11 mouse cellular contexts compared by ENCODE assay signal in the genomic region with DNA sequence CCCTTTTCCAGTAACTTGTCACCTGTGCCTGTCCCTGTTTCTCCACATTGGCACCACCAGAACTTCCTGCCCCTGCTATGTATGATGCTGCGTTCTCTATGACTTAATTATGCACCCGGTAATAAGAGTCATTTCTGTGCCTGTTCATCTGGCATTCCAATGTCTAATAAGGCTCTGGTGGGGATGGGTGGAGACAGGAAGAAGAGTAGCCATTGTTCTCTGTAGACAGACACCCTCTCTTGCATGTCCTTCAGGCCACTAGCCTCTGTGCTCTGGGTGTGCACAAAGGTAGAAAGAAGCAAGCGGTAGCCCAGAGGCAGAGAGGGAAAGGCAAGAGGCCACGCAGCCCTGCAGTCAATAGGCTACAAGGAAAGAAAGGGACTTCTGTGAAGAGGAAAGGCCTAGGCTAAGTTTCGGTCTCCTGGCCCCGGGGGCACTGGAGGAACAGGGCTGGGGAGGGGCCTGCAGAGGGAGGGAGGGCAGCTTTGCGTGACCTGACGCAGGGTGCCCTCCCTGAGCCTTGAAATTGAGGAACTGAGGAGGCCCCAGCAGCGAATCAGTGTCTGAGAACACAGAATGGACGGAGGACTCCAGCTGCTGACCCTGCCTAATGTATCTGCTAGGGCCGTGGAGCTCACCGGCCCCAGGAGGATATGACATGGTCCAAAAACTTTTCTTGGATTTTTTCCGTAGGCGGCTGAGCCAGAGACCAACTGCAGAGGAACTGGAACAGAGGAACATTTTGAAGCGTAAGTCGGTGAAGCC. TPM values are rescaled to one million over a fixed set of nuclear protein-coding genes. Genes with fewer than 3 reads are reported as not detected.
A peak's percentile ranks its signal among the peaks of the same experiment; 100 is the strongest.
DNase-seq lines count a peak whose midpoint lies in the region; ATAC-seq lines count a peak whose summit lies in the region.
"Had no signal": no experiment of that assay in that cellular context is flagged by ENCODE, and none has a peak within 500 bp of the region (broad histone marks: within the 10 kb centered on the region; RNA-seq: fewer than 3 reads in every experiment).

No protein-coding gene starts in this region.

- H3K27me3 ChIP-seq in embryonic facial prominence, embryonic 13.5 days: peaks cover 16% of the 10 kb centered on the region; the same call in 1 of the 2 replicates
- H3K27me3 ChIP-seq: forebrain, embryonic 13.5 days had no signal

- H3K36me3 ChIP-seq in embryonic facial prominence, embryonic 13.5 days: no peaks in the 10 kb centered on the region

- H3K9me3 ChIP-seq in embryonic facial prominence, embryonic 13.5 days: no peaks in the 10 kb centered on the region
- H3K9me3 ChIP-seq: forebrain, embryonic 13.5 days had no signal

- H3K4me1 ChIP-seq in embryonic facial prominence, embryonic 13.5 days: peaks cover 30% of the 10 kb centered on the region
- H3K4me1 ChIP-seq: forebrain, embryonic 13.5 days had no signal

- ATAC-seq in embryonic facial prominence, embryonic 13.5 days (ENCODE audit: insufficient number of reproducible peaks, insufficient read depth, low FRiP score, low TSS enrichment, low read depth): no peak
- ATAC-seq in megakaryocyte-erythroid progenitor cell, adult 5-6 weeks (replicated peaks; ENCODE audit: low FRiP score, low TSS enrichment, poor library complexity, severe bottlenecking): no peak
- ATAC-seq: forebrain, embryonic 13.5 days had no signal

- H3K4me2 ChIP-seq in embryonic facial prominence, embryonic 13.5 days: peak overlapping the region; percentile 14; the same call in 1 of the 2 replicates
- H3K4me2 ChIP-seq: forebrain, embryonic 13.5 days; midbrain, embryonic 11.5 days had no signal

- H3K4me3 ChIP-seq in embryonic facial prominence, embryonic 13.5 days: no peak overlapping the region
- H3K4me3 ChIP-seq: forebrain, embryonic 13.5 days had no signal

- H3K27ac ChIP-seq in embryonic facial prominence, embryonic 13.5 days: no peak overlapping the region
- H3K27ac ChIP-seq: forebrain, embryonic 13.5 days had no signal

- WGBS in embryonic facial prominence, embryonic 13.5 days: 32% methylated on average over 16 of the region's 16 CpGs

- DNase-seq in layer of hippocampus, adult 9-11 months: peak; percentile 57
- DNase-seq in layer of hippocampus, postnatal 10 days (ENCODE audit: low spot score in 2 of 2): no peak
- peak; percentile 21 for DNase-seq in ZHBTc4 (ENCODE audit: low read depth, low spot score)
- DNase-seq in heart, postnatal 4 days: peak; percentile 51
- no peak for DNase-seq in thymus, postnatal 14 days
- DNase-seq in urinary bladder, postnatal 36 days (ENCODE audit: low spot score in 2 of 2): no peak
- DNase-seq: cerebellum, adult 11 months had no signal

- 0 out of 2 replicates have a peak overlapping the region, but pooled peaks have one; percentile 16 for H3K9ac ChIP-seq in embryonic facial prominence, embryonic 13.5 days
- H3K9ac ChIP-seq: forebrain, embryonic 13.5 days had no signal

RNA-seq across cellular contexts. Expression of a gene that starts 48.8 kb away (rescaled TPM):
- total RNA-seq in layer of hippocampus, postnatal 10 days (2021): 10 to 100 TPM; 38.6 to 40.0 TPM
- polyA plus RNA-seq in embryonic facial prominence, embryonic 13.5 days (2015; fragmentation: Nextera tagmentation; extraction: Ambion mirVana): 54.3 and 54.8 TPM in 2 replicates
- total RNA-seq in heart, postnatal 4 days (2021): 10 to 100 TPM; 40.3 to 45.0 TPM
- 10.7 and 21.3 TPM in 2 replicates for total RNA-seq in megakaryocyte-erythroid progenitor cell, adult 5-6 weeks (2014; fragmentation: Nextera tagmentation)
- 5.1 and 7.7 TPM in 2 replicates for total RNA-seq in megakaryocyte-erythroid progenitor cell, adult 5-6 weeks (2017)

Comparison
In these comparisons a context has a peak if more than half of its experiments do, and no peak if none do; other contexts are left out.
1. DNase-seq: peak in layer of hippocampus, adult 9-11 months (single experiment), ZHBTc4 (single experiment) and heart, postnatal 4 days (single experiment); none in layer of hippocampus, postnatal 10 days (0 of 2), thymus, postnatal 14 days (single experiment) and urinary bladder, postnatal 36 days (0 of 2).